Mouse (Mus musculus) intestine, postnatal 0 days (tissue): ENCODE data around the gene Tbc1d21. TPM values are rescaled to one million over a fixed set of nuclear protein-coding genes. Genes with fewer than 3 reads are reported as not detected.

ENCODE experiments used
- ATAC-seq: fragments of 200-750 bp; cut with Nextera tagmentation; 2 replicates; pipeline ENCODE4 v1.8.0; 2017; ENCODE audit warnings: mild to moderate bottlenecking, moderate TSS enrichment, moderate library complexity
- H3K27ac ChIP-seq: fragments of 300-500 bp; sonication (generic); 2 replicates; pipeline ENCODE4 v1.5.1; 2014; ENCODE audit warnings: mild to moderate bottlenecking, low read depth, low read length, moderate library complexity
- H3K27me3 ChIP-seq: fragments of 300-500 bp; sonication (generic); replicated peaks from 2 replicates; pipeline ENCODE4 v1.6.1; 2014; ENCODE audit warnings: low read length, mixed read lengths; ENCODE audit not compliant: control insufficient read depth, insufficient read depth
- H3K36me3 ChIP-seq: fragments of 300-500 bp; sonication (generic); 2 replicates; pipeline ENCODE4 v1.6.1; 2014; ENCODE audit warnings: mild to moderate bottlenecking, moderate library complexity; ENCODE audit not compliant: control insufficient read depth, insufficient read depth
- H3K4me1 ChIP-seq: fragments of 300-500 bp; sonication (generic); replicated peaks from 2 replicates; pipeline ENCODE4 v1.6.1; 2014; ENCODE audit warnings: antibody characterized with exemption, low read length, mixed read lengths; ENCODE audit not compliant: control insufficient read depth, insufficient read depth
- H3K4me2 ChIP-seq: fragments of 300-500 bp; sonication (generic); replicated peaks from 2 replicates; pipeline ENCODE4 v1.6.1; 2014; ENCODE audit warnings: low read depth, mild to moderate bottlenecking, moderate library complexity
- H3K4me3 ChIP-seq: fragments of 300-500 bp; sonication (generic); 2 replicates; pipeline ENCODE4 v1.5.1; 2014; ENCODE audit warnings: low read depth, low read length
- H3K9ac ChIP-seq: fragments of 300-500 bp; sonication (generic); 2 replicates; pipeline ENCODE4 v1.6.1; 2014; ENCODE audit warnings: mild to moderate bottlenecking, low read depth, low read length
- H3K9me3 ChIP-seq: fragments of 300-500 bp; sonication (generic); 2 replicates; pipeline ENCODE4 v1.6.1; 2016; ENCODE audit warnings: mixed run types; ENCODE audit not compliant: control insufficient read depth
- CTCF ChIP-seq: sonication (generic); IDR thresholded peaks from 2 replicates; pipeline ENCODE4 v1.5.1; 2016; ENCODE audit warnings: low read depth, mild to moderate bottlenecking, control low read depth, antibody characterized with exemption, moderate library complexity
- WGBS: fragments of 180-500 bp; shearing (Covaris S2); extraction: QIAGEN DNeasy Blood & Tissue Kit; methylation state at CpG from one replicate; pipeline ENCODE4 v1.1.7; 2014; 5-methylcytosine and 5-hydroxymethylcytosine counted together
- polyA plus RNA-seq: library from polyadenylated mRNA; unstranded; fragments of >200 nt; fragmentation: Nextera tagmentation; extraction: Ambion mirVana; gene quantifications from 2 replicates; pipeline ENCODE4 v1.2.1, GENCODE M21; 2015

Tbc1d21 gene
- polyA plus RNA-seq, 1 experiment from 2014 or later: not detected

GRCm38 (mm10) chr9:58399609-58400008 is 29.4 kb upstream of the Tbc1d21 start:
- no peak for TF ChIP-seq CTCF
- no peak overlapping the region for H3K4me3 ChIP-seq
- no peaks in the 10 kb centered on the region for H3K27me3 ChIP-seq
- H3K4me2 ChIP-seq: no peak overlapping the region
- no peak overlapping the region for H3K27ac ChIP-seq
- ATAC-seq: no peak
- no peaks in the 10 kb centered on the region for H3K36me3 ChIP-seq
- H3K4me1 ChIP-seq: no peaks in the 10 kb centered on the region
- WGBS: 26% methylated on average over 5 of the region's 5 CpGs
- no peak overlapping the region for H3K9ac ChIP-seq
- H3K9me3 ChIP-seq: no peaks in the 10 kb centered on the region

GRCm38 (mm10) chr9:58394605-58395004 is 24.4 kb upstream of the Tbc1d21 start:
- H3K4me2 ChIP-seq: no peak overlapping the region
- ATAC-seq: no peak
- no peaks in the 10 kb centered on the region for H3K27me3 ChIP-seq
- no peak overlapping the region for H3K4me3 ChIP-seq
- 85% methylated on average over 8 of the region's 8 CpGs for WGBS
- H3K36me3 ChIP-seq: no peaks in the 10 kb centered on the region
- H3K4me1 ChIP-seq: no peaks in the 10 kb centered on the region
- TF ChIP-seq CTCF: no peak
- H3K27ac ChIP-seq: no peak overlapping the region
- H3K9me3 ChIP-seq: no peaks in the 10 kb centered on the region
- H3K9ac ChIP-seq: no peak overlapping the region

- H3K9ac ChIP-seq: no peak overlapping the region
- ATAC-seq: no peak
- H3K4me2 ChIP-seq: no peak overlapping the region
- 56% methylated on average over 1 of the region's 1 CpGs for WGBS
- H3K4me3 ChIP-seq: no peak overlapping the region
- H3K4me1 ChIP-seq: no peaks in the 10 kb centered on the region
- H3K27me3 ChIP-seq: no peaks in the 10 kb centered on the region
- H3K9me3 ChIP-seq: no peaks in the 10 kb centered on the region
- no peak for TF ChIP-seq CTCF
- no peak overlapping the region for H3K27ac ChIP-seq
- H3K36me3 ChIP-seq: no peaks in the 10 kb centered on the region
These were observed 23.6 kb upstream of the Tbc1d21 start for GRCm38 (mm10) chr9:58393875-58394274.

GRCm38 (mm10) chr9:58388381-58388780 is 18.1 kb upstream of the Tbc1d21 start:
- Histone ChIP-seq H3K9ac (no peak overlapping the region), H3K27me3 (no peaks in the 10 kb centered on the region), H3K36me3 (no peaks in the 10 kb centered on the region), H3K4me2 (no peak overlapping the region), H3K4me1 (no peaks in the 10 kb centered on the region), H3K27ac (no peak overlapping the region), H3K4me3 (no peak overlapping the region), H3K9me3 (no peaks in the 10 kb centered on the region)
- TF ChIP-seq CTCF: no peak
- ATAC-seq: no peak
- WGBS: 57% methylated on average over 3 of the region's 3 CpGs

- peak; percentile 83 for ATAC-seq
- WGBS: 15% methylated on average over 4 of the region's 4 CpGs
These were observed 8.6 kb upstream of the Tbc1d21 start for GRCm38 (mm10) chr9:58378878-58379277.

GRCm38 (mm10) chr9:58373912-58374431 is 3.7 kb upstream of the Tbc1d21 start:
- H3K9ac ChIP-seq: no peak overlapping the region
- no peak overlapping the region for H3K4me2 ChIP-seq
- H3K9me3 ChIP-seq: no peaks in the 10 kb centered on the region
- 73% methylated on average over 12 of the region's 12 CpGs for WGBS
- no peak overlapping the region for H3K4me3 ChIP-seq
- H3K4me1 ChIP-seq: no peaks in the 10 kb centered on the region
- H3K36me3 ChIP-seq: no peaks in the 10 kb centered on the region
- no peak for ATAC-seq
- H3K27me3 ChIP-seq: no peaks in the 10 kb centered on the region
- no peak for TF ChIP-seq CTCF
- H3K27ac ChIP-seq: no peak overlapping the region

More at GRCm38 (mm10) chr9:58378878-58379277, 8.6 kb upstream of the Tbc1d21 start:
- no peak for TF ChIP-seq CTCF
- Histone ChIP-seq H3K27me3 (no peaks in the 10 kb centered on the region), H3K9me3 (no peaks in the 10 kb centered on the region), H3K9ac (no peak overlapping the region), H3K27ac (no peak overlapping the region), H3K4me1 (no peaks in the 10 kb centered on the region), H3K36me3 (no peaks in the 10 kb centered on the region), H3K4me2 (no peak overlapping the region), H3K4me3 (no peak overlapping the region)

- no peaks in the 10 kb centered on the region for H3K4me1 ChIP-seq
- no peak for TF ChIP-seq CTCF
- H3K9me3 ChIP-seq: no peaks in the 10 kb centered on the region
- H3K4me3 ChIP-seq: no peak overlapping the region
- WGBS: 51% methylated on average over 8 of the region's 8 CpGs
- no peak overlapping the region for H3K9ac ChIP-seq
- H3K27me3 ChIP-seq: no peaks in the 10 kb centered on the region
- no peak overlapping the region for H3K4me2 ChIP-seq
- H3K36me3 ChIP-seq: no peaks in the 10 kb centered on the region
- ATAC-seq: no peak
- H3K27ac ChIP-seq: no peak overlapping the region
These were observed 1.7 kb upstream of the Tbc1d21 start for GRCm38 (mm10) chr9:58371914-58372313.
